Mouse (Mus musculus) heart, embryonic 13.5 days (tissue): ENCODE data around the gene Smg9. TPM values are rescaled to one million over a fixed set of nuclear protein-coding genes. Genes with fewer than 3 reads are reported as not detected.

Experiments used
- ATAC-seq: fragments of 200-750 bp; cut with Nextera tagmentation; 2 replicates; pipeline ENCODE4 v1.8.0; 2017; ENCODE audit warnings: moderate TSS enrichment; ENCODE audit not compliant: insufficient number of reproducible peaks, low FRiP score, low TSS enrichment; ENCODE audit errors: extremely low read depth
- H3K27ac ChIP-seq: fragments of 300-500 bp; sonication (generic); replicated peaks from 2 replicates; pipeline ENCODE4 v1.5.1; 2015; ENCODE audit warnings: moderate library complexity, mild to moderate bottlenecking, inconsistent platforms
- H3K27me3 ChIP-seq: fragments of 300-500 bp; sonication (generic); replicated peaks from 2 replicates; pipeline ENCODE4 v1.6.1; 2015; ENCODE audit warnings: mild to moderate bottlenecking, inconsistent platforms
- H3K36me3 ChIP-seq: fragments of 300-500 bp; sonication (generic); 2 replicates; pipeline ENCODE4 v1.6.1; 2015; ENCODE audit warnings: mild to moderate bottlenecking, inconsistent platforms
- H3K4me1 ChIP-seq: fragments of 300-500 bp; sonication (generic); 2 replicates; pipeline ENCODE4 v1.6.1; 2015; ENCODE audit warnings: inconsistent platforms
- H3K4me2 ChIP-seq: fragments of 300-500 bp; sonication (generic); 2 replicates; pipeline ENCODE4 v1.6.1; 2015; ENCODE audit warnings: inconsistent platforms, mild to moderate bottlenecking, moderate library complexity
- H3K4me3 ChIP-seq: fragments of 300-500 bp; sonication (generic); 2 replicates; pipeline ENCODE4 v1.5.1; 2015; ENCODE audit warnings: moderate library complexity, mild to moderate bottlenecking, inconsistent platforms
- H3K9ac ChIP-seq: fragments of 300-500 bp; sonication (generic); 2 replicates; pipeline ENCODE4 v1.6.1; 2015; ENCODE audit warnings: inconsistent platforms, mild to moderate bottlenecking, moderate library complexity
- H3K9me3 ChIP-seq: fragments of 300-500 bp; sonication (generic); 2 replicates; pipeline ENCODE4 v1.6.1; 2016; ENCODE audit warnings: inconsistent platforms
- WGBS: fragments of 180-500 bp; shearing (Covaris S2); methylation state at CpG from one replicate; pipeline ENCODE4 v1.1.7; 2015; ENCODE audit warnings: mixed read lengths; 5-methylcytosine and 5-hydroxymethylcytosine counted together
- polyA plus RNA-seq: library from polyadenylated mRNA; unstranded; fragments of >200 nt; fragmentation: Nextera tagmentation; extraction: Ambion mirVana; gene quantifications from 2 replicates; pipeline ENCODE4 v1.2.1, GENCODE M21; 2015

Smg9 gene
- polyA plus RNA-seq, 1 experiment from 2014 or later: 19.3 TPM

DNA sequence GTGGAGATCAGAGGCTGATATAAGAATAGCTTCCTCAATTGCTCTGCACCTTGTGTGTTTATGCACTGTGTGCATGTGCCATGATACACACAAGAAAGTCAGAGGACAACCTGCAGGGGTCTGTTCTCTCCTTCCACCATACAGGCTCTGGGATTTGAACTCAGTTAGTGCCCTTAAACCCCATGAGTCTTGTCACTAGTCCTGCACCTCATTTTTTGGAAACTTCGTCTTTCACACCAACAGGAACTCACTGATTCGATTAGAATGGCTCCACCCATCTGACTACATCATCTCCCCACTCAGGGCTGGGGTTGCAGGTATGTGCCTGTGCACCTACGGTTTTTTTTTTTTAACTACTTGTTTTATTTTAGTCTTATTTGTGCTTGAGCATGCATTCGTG, 31.2 kb upstream of the Smg9 start:
- Histone ChIP-seq H3K27me3 (peaks cover 23% of the 10 kb centered on the region; the same call in 1 of the 2 replicates), H3K9me3 (no peaks in the 10 kb centered on the region), H3K27ac (no peak overlapping the region), H3K9ac (no peak overlapping the region), H3K36me3 (no peaks in the 10 kb centered on the region), H3K4me1 (peaks cover 14% of the 10 kb centered on the region), H3K4me3 (no peak overlapping the region), H3K4me2 (no peak overlapping the region)
- 57% methylated on average over 4 of the region's 4 CpGs for WGBS
- no peak for ATAC-seq

DNA sequence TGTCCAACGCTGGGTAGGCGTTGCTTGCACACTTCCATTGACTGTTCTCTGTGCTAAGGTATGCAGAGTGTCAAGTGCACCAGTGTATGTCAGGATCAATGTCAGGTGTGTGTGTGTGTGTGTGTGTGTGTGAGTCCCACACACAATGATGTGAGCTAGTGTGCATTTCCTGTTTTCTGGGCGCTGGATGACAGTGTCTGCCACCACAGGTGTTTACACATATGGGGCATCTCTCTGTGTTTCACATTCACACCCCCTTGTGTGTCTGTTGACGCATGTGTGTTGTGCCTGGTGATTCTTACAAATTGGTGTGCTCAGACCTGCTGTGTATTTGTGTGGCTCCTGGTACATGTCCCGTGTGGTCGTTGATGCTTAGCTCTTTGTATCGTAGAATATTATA, 30.5 kb upstream of the Smg9 start:
- peaks cover 20% of the 10 kb centered on the region; the same call in 1 of the 2 replicates for H3K27me3 ChIP-seq
- H3K9ac ChIP-seq: no peak overlapping the region
- no peaks in the 10 kb centered on the region for H3K36me3 ChIP-seq
- WGBS: 78% methylated on average over 7 of the region's 7 CpGs
- H3K4me1 ChIP-seq: peaks cover 20% of the 10 kb centered on the region
- H3K9me3 ChIP-seq: no peaks in the 10 kb centered on the region
- no peak overlapping the region for H3K4me3 ChIP-seq
- ATAC-seq: no peak
- H3K27ac ChIP-seq: no peak overlapping the region
- no peak overlapping the region for H3K4me2 ChIP-seq

DNA sequence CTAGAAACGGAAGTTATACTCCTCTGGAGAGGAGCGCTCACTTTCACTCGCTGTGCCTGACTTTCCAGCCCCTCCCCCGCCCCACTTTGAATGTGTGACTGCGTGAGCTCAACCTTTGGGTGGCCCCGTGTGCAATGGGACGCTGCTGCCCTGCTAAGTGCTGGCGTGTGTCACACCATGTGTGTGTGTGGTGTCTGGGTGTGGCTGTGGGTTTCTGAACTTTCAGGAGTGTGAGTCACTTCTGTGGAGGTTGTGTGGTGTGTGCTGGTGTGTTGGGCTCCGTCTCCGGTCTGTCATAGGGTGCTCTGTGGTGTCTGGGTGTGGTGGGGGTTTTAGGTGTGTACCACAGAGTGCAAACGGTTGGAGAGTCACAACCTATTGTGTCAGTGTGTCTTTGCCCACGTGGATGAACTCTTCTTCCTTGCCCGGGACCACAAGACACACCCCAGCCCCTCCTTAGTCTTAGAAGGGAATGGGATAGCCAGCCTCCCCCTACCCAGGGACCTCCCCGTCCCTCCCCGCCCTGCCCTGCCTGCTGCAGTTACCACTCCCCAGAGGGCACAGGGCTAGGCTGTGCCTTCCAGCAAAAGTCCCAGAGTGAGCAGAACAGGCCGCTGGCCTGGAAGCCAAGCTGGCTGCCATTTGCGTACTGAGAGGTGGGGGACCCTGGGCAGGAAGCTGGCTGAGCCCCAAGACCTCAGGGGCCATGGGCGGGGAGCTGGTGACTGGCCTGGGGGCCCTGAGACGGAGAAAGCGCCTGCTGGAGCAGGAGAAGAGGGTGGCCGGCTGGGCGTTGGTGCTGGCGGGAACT, 29.5 kb upstream of the Smg9 start, which contains the start of gene Kcnn4:
Gene Kcnn4 (plus strand): TSS at position 533 of the 811 bp plus-strand sequence.
- Histone ChIP-seq H3K4me3 (peak within 1 kb of the TSS; percentile 40), H3K9me3 (no peaks in the 10 kb centered on the region), H3K4me2 (peak within 1 kb of the TSS; percentile 59), H3K36me3 (no peaks in the 10 kb centered on the region), H3K27me3 (peaks cover 16% of the 10 kb centered on the region; the same call in 1 of the 2 replicates), H3K4me1 (peaks cover 22% of the 10 kb centered on the region), H3K27ac (peak within 1 kb of the TSS; percentile 54), H3K9ac (peak within 1 kb of the TSS; percentile 70)
- 25% methylated on average over 23 of the region's 23 CpGs for WGBS
- peak; percentile 22; the same call in 1 of the 2 replicates for ATAC-seq

DNA sequence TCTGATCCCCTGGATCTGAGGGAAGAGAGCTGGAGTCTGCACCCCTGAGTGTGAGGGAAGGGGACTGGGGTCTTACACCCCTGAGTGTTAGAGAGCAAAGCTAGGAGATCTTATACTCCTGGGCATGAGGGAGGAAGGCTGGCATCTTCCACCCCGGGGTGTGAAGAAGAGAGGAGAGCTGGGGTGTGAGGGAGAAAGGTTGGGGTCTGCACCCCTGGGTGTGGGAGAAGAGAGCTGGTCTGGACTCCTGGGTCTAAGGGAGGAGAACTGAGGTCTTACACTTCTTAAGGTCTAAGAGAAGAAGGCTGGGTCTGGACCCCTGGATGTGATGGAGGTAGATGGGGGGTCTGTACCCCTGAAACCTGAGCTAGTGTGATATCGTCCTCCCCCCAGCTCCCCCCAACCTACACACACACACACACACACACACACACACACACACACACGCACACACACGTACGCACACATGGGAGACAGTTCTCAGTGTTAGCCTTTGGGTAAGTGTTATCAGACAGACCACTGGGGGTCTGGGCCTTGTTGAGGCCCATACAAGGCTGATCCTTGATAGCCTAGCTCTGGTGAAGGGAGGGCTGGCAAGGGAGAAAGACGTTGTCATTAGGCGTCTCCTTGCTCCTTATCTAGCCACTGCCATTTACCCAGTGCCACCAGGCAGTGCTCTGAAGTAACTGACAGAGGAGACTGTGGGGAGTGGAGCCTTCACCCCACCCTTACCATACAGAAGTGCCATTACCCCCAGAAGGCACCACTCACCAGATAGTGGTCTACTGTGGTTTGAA, 28.2 kb upstream of the Smg9 start:
- 58% methylated on average over 7 of the region's 7 CpGs for WGBS
- peak; percentile 43 for ATAC-seq
- no peaks in the 10 kb centered on the region for H3K36me3 ChIP-seq
- H3K4me2 ChIP-seq: peak overlapping the region; percentile 59
- no peaks in the 10 kb centered on the region for H3K9me3 ChIP-seq
- H3K4me1 ChIP-seq: peaks cover 16% of the 10 kb centered on the region
- peaks cover 16% of the 10 kb centered on the region; the same call in 1 of the 2 replicates for H3K27me3 ChIP-seq
- H3K27ac ChIP-seq: peak overlapping the region; percentile 54
- peak overlapping the region; percentile 40 for H3K4me3 ChIP-seq
- peak overlapping the region; percentile 70; the same call in 1 of the 2 replicates for H3K9ac ChIP-seq

DNA sequence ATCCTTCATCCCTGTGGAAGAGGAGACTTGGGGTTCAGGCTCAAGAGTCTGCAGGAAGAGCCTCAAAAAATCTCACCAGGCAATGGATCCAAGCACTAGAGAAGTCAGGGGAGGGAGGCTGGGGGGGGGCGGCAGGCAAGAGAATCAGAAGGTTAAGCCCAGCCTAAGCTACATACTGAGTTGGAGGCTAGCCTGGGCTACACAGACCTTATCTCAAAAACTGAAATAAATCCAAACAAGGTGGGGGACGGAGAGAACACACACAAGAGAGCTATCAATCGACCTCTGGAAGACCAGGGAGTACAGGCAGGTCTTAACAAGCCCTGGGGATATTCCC, 27.6 kb upstream of the Smg9 start:
- peak overlapping the region; percentile 70; the same call in 1 of the 2 replicates for H3K9ac ChIP-seq
- H3K4me3 ChIP-seq: peak overlapping the region; percentile 40
- peaks cover 16% of the 10 kb centered on the region; the same call in 1 of the 2 replicates for H3K27me3 ChIP-seq
- H3K4me2 ChIP-seq: peak overlapping the region; percentile 59
- H3K9me3 ChIP-seq: no peaks in the 10 kb centered on the region
- peaks cover 19% of the 10 kb centered on the region for H3K4me1 ChIP-seq
- H3K27ac ChIP-seq: peak overlapping the region; percentile 48; the same call in 1 of the 2 replicates
- 50% methylated on average over 3 of the region's 3 CpGs for WGBS
- no peak for ATAC-seq
- no peaks in the 10 kb centered on the region for H3K36me3 ChIP-seq

DNA sequence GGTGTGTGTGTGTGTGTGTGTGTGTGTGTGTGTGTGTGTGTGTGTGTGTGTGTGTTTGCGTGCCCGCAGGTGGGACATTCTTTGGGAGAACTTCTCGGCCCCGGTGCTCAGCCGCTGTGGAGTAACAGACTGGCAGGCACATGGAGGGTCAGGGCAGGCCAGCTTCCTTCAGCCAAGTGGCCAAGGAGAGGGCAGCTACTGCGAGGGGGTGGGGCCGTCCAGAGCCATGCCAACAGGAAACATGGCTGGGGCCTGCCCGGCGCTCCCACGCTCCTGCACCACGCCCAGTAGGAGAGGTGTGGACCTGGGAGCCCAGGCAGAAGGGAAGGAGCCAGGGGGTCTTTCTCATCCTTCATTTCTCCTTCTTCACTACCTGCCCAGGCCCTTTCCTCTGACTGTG, 27.1 kb upstream of the Smg9 start:
- ATAC-seq: peak; percentile 38
- peaks cover 20% of the 10 kb centered on the region; the same call in 1 of the 2 replicates for H3K27me3 ChIP-seq
- WGBS: 76% methylated on average over 9 of the region's 11 CpGs
- peak overlapping the region; percentile 59 for H3K4me2 ChIP-seq
- peaks cover 24% of the 10 kb centered on the region for H3K4me1 ChIP-seq
- H3K4me3 ChIP-seq: peak overlapping the region; percentile 17; the same call in 1 of the 2 replicates
- H3K36me3 ChIP-seq: no peaks in the 10 kb centered on the region
- no peaks in the 10 kb centered on the region for H3K9me3 ChIP-seq
- peak overlapping the region; percentile 40; the same call in 1 of the 2 replicates for H3K9ac ChIP-seq
- H3K27ac ChIP-seq: peak overlapping the region; percentile 45; the same call in 1 of the 2 replicates

DNA sequence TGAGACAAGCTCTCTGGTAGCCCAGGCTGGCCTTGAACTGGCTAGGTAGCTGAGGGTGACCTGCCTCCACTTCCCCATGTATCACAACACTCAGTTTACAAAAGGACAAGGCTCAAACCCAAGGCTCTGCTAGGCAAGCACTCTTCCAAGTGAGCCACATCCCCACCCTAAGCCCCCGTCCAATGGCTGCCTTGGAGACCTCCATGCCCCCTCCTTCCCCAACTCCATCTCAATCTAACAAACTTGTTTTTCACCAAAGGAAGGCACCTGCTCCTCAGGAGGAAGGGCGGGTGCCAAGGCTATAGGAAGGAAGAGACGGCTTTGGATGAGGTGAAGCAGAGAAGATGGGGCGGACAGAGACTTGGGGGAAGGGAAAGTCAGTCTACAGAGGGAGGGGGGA, 26.6 kb upstream of the Smg9 start:
- H3K4me1 ChIP-seq: peaks cover 27% of the 10 kb centered on the region
- no peaks in the 10 kb centered on the region for H3K9me3 ChIP-seq
- 47% methylated on average over 4 of the region's 4 CpGs for WGBS
- H3K27me3 ChIP-seq: peaks cover 24% of the 10 kb centered on the region; the same call in 1 of the 2 replicates
- ATAC-seq: no peak
- H3K36me3 ChIP-seq: no peaks in the 10 kb centered on the region
- peak overlapping the region; percentile 45; the same call in 1 of the 2 replicates for H3K27ac ChIP-seq
- peak overlapping the region; percentile 40; the same call in 1 of the 2 replicates for H3K9ac ChIP-seq
- peak overlapping the region; percentile 17; the same call in 1 of the 2 replicates for H3K4me3 ChIP-seq
- H3K4me2 ChIP-seq: peak overlapping the region; percentile 59

DNA sequence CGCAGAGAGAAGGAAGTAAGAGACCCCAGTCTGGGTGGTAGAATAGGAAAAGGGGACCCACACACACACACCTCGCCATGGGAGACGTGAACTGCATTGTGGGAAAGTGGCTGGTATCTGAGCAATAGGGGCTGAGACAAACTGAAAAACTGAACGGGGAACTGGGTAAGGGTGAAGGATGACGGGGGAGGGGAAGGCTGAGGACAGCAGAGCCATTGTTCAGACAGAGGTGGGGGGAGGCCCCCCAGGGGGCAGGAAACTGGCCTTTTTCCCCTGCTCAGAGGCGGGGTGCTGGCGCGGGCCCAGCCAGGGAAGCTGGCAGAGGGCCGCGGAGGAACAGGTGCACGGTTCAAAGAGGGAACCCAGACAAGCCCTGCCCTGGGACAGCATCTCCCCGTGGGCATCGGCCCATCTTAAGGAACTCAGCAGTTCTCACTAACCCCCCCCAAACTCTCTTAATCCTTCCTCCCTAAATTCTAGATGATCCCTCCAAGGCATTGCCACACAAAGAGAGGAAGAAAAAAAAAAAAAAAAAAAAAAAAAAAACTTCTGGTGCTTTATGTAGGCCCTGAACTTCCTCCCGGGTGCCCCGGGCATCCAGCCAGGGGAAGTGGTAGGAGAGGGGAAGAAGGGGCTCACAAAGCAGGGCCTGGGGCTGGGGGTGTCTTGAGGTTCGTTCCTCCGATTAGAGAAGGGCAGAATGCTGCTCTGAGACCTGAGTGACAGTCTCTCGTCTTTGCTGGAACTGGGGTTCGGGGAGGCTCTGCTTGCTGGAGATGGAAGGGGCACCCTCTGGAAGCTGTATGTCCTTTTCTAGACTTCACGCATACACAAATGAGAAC, 25.7 kb upstream of the Smg9 start:
- Histone ChIP-seq H3K4me1 (peaks cover 30% of the 10 kb centered on the region), H3K4me3 (peak overlapping the region; percentile 23), H3K27ac (peak overlapping the region; percentile 63), H3K27me3 (peaks cover 28% of the 10 kb centered on the region; the same call in 1 of the 2 replicates), H3K36me3 (no peaks in the 10 kb centered on the region), H3K4me2 (peak overlapping the region; percentile 59), H3K9me3 (no peaks in the 10 kb centered on the region), H3K9ac (peak overlapping the region; percentile 56)
- ATAC-seq: no peak
- WGBS: 34% methylated on average over 20 of the region's 20 CpGs

DNA sequence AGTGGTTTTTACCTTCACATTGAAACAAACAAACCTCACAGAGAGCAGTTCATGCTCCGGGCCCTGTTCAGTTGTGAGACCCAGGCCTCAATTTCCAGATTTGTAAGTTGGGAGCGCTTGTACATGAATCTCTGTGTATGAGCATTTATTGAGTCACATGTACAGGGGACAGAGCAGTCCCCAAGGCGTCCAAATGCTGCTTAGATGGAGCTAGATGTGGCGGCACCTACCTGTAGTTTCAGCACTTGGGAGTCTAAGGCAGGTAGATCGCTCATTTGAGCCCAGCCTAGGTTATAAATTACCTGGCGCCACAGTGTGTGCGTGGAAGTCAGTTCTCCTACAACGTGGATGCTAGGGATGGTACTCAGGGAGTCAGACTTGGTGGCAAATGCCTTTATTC, 23.0 kb upstream of the Smg9 start:
- Histone ChIP-seq H3K4me1 (peaks cover 38% of the 10 kb centered on the region), H3K4me2 (peak overlapping the region; percentile 71), H3K27ac (peak overlapping the region; percentile 66), H3K27me3 (peaks cover 17% of the 10 kb centered on the region; the same call in 1 of the 2 replicates), H3K4me3 (peak overlapping the region; percentile 48; the same call in 1 of the 2 replicates), H3K9ac (peak overlapping the region; percentile 71; the same call in 1 of the 2 replicates), H3K36me3 (no peaks in the 10 kb centered on the region), H3K9me3 (no peaks in the 10 kb centered on the region)
- WGBS: 79% methylated on average over 8 of the region's 8 CpGs
- ATAC-seq: no peak

DNA sequence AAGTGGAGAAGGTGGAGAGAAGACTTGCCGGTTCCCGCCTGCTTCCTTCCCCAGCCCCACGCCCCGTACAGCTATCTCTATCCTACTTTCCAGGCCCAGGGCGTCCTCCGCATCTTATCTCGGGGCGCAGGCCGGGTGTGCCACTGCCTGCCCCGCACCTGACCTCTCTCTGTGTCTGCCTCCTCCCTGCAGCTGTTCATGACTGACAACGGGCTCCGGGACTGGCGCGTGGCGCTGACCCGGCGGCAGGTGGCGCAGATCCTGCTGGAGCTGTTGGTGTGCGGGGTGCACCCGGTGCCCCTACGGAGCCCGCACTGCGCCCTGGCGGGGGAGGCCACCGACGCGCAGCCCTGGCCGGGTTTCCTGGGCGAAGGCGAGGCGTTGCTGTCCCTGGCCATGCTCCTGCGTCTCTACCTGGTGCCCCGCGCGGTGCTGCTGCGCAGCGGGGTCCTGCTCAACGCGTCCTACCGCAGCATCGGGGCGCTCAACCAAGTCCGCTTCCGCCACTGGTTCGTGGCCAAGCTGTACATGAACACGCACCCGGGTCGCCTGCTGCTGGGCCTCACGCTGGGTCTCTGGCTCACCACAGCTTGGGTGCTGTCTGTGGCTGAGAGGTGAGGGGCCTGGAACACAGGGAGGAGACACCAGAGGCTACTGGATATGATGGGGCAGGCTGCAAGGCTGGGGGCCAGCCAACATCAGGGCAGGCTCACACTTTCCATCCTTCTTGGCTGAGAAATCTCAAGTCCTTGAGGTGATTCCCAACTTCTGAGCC, 22.1 kb upstream of the Smg9 start:
- Histone ChIP-seq H3K9ac (peak overlapping the region; percentile 71), H3K9me3 (no peaks in the 10 kb centered on the region), H3K4me1 (peaks cover 38% of the 10 kb centered on the region), H3K4me3 (peak overlapping the region; percentile 48), H3K27ac (peak overlapping the region; percentile 66), H3K27me3 (peaks cover 16% of the 10 kb centered on the region; the same call in 1 of the 2 replicates), H3K4me2 (peak overlapping the region; percentile 71), H3K36me3 (no peaks in the 10 kb centered on the region)
- 2% methylated on average over 45 of the region's 49 CpGs for WGBS
- peak; percentile 88 for ATAC-seq
